Mouse (Mus musculus) MEL-GATA-1-ER (cell line): ENCODE data around the gene Hoxa2.

ENCODE experiments used
- DNase-seq: peaks from one replicate; pipeline ENCODE4 v3.0.0-alpha.2; 2012; ENCODE audit warnings: low read depth; ENCODE audit errors: extremely low read depth

The Hoxa2 gene

GRCm38 (mm10) chr6:52180213-52180710, 15.6 kb upstream of the Hoxa2 start:
- DNase-seq = no peak

DNA sequence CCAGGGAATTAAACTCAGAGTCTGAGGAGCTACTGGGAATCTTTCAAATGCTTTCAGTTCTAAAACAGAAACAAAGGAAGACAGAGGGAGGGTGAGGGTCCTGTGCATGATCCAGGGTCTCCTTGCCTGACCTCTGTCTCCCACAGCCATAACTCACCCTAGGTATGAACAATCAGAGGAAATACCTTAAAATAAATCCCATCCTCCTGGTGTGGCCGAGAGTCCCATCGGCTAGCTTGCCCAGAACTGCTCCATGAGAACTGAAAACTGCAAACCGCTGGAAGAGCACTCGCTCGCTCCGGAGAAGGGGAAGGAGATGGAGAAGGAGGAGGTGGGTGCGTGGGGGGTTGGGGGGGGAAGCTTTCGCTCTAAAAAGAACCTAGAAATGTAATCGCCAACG, 15.1 kb upstream of the Hoxa2 start:
- DNase-seq = no peak

DNA sequence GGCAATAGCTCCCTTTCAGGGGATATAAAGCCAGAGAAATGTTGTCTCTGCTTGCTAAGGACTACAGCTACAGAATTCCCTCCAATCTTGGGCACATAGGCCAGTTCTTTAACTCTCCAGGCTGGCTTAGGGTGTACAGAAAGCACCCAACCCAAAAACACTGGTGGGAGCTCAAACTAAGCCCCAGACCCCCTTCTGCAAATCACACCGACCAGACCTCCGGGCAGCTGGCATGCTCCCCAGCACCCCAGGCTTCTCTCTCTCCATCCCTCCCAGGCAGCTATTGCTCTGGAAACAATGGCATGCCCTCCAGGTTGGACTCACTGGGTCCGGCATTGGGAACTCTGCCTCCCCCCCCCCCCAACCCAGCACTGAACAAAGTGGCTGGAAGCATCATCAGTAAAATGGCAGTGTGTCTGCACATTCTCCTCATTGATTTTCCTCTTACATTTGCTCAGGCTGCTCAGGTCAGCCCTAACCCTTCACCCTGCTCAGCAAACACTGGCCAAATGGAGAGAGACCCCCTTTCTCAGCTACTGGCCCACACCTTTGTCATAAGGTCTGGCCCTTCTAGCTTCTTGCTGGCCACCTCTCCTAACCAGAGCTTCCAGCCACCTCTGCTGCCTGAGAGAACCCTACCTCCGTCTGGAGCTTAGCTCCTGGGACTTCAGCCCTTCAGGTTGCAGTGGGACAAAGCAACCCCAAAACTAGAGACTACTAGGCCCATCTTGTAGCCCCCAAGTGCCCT, 14.5 kb upstream of the Hoxa2 start:
- DNase-seq = no peak

DNA sequence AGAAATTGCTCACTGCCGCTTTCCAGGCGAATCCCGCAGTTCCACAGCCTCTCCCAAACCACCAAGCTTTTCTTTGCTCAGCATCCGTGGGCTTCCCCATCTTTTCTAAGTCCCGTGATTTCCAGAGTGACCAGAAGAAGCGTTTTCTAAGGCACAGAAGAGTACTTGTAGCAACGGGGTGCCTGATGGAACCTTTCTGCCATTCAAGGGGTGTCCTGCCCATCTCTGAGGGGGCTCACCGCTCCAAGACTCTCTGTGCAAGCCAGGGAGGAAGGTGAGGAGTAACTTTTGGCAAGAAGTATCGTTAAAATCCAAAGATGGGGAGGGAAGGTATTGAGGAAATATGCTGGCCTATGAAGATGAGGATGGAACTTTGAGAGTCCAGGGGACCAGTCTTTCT, 13.2 kb upstream of the Hoxa2 start:
- DNase-seq = no peak

GRCm38 (mm10) chr6:52177061-52177735, 12.6 kb upstream of the Hoxa2 start, which contains the start of gene 5730596B20Rik:
5730596B20Rik (plus strand) TSS chr6:52177498.
- no peak for DNase-seq

GRCm38 (mm10) chr6:52176391-52176790, 11.8 kb upstream of the Hoxa2 start:
- no peak for DNase-seq

GRCm38 (mm10) chr6:52175864-52176263, 11.2 kb upstream of the Hoxa2 start:
- DNase-seq = no peak

DNA sequence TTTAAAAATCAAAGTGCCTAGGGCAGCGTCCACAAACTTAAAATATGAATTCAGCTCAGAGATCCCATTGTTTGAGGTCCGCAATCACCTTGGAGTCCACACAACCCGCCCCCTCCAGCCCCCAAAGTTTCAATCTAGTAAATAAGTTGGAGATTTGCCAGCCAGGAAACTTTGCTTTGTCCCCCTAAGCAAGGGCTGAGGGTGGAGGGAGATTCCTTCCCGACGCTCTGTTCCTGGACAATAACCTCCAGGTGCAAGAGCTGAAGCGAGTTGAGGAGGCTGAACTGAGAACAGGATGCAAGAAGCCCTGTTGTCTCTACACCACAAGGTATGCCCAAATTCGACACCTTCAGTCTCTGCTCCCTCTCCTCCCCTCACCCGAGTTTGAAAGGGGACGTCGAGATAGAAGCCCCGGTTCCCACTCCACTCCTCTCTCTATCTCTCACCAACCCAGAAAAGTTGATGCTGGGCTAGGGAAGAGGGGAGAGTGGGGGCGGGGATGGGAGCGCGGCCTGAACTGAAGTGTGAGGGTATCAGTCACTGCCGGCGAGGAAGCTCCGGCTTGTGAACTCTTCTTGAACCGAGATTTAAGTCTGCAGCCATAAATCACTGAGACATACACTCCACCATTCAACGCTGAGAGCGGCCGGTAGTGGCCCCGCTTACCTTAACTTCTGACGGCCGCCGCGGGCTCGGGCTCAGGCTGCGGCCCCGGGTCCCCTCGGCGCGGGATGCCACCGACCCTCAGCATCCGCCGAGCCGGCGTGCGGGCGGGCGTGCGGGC, 10.5 kb upstream of the Hoxa2 start:
- DNase-seq = no peak

GRCm38 (mm10) chr6:52173648-52174047, 9.0 kb upstream of the Hoxa2 start:
- DNase-seq = no peak

DNA sequence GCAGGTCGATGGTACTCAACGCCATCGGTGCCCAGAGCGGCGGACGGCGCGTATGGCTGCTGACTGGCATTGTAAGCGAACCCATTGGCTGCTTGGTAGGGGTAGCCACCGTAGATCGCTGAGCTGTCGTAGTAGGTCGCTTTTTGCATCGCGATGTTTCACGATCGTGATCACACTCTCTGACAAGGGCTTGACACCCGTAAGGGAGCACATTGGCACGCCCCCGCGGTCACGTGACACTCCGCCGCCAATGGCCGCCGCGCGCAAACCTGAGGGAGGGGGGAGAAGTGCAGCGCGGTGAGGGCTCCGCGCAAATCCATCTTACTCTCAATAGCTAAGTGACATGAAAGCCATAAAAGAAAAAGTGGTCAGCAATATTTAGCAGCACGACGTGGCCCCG, 7.9 kb upstream of the Hoxa2 start:
- DNase-seq = no peak

- DNase-seq = no peak
Observed at GRCm38 (mm10) chr6:52171938-52172337, 7.3 kb upstream of the Hoxa2 start.

- no peak for DNase-seq
Observed at GRCm38 (mm10) chr6:52171331-52171730, 6.7 kb upstream of the Hoxa2 start.

GRCm38 (mm10) chr6:52170898-52171223, 6.2 kb upstream of the Hoxa2 start:
- DNase-seq = no peak

DNA sequence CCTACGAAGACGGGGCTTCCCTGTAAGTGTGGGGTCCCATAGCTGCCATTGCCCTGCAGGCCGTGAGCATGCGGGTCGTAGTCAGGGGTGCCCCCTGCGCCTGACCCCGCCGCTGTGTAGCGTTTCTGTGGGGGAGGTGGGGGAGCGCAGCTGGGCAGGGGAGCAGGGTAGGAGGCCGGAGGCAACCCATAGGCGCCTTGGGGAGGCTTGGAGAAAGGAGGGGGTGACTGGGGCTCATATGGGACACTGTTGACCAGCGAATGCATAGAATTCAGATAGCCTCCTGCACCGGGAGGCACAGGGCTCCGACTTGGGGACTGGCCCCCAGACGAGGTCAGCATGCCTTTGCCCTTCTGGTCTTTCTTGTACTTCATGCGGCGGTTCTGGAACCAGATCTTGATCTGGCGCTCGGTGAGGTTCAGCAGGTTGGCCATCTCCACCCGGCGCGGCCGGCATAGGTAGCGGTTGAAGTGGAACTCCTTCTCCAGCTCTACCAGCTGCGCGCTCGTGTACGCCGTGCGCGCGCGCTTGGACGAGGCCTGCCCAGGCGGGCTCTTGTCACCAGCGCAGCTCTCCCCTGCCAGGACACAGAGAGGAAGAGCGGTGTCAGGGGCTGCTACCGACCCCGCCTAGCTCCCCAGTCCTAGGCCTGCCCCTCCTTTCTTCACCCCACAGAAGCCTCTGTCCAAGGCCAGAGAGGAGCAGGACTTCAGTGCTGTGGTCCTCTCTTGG, 5.7 kb upstream of the Hoxa2 start:
- no peak for DNase-seq

GRCm38 (mm10) chr6:52169499-52170165, 5.0 kb upstream of the Hoxa2 start:
- DNase-seq = no peak

DNA sequence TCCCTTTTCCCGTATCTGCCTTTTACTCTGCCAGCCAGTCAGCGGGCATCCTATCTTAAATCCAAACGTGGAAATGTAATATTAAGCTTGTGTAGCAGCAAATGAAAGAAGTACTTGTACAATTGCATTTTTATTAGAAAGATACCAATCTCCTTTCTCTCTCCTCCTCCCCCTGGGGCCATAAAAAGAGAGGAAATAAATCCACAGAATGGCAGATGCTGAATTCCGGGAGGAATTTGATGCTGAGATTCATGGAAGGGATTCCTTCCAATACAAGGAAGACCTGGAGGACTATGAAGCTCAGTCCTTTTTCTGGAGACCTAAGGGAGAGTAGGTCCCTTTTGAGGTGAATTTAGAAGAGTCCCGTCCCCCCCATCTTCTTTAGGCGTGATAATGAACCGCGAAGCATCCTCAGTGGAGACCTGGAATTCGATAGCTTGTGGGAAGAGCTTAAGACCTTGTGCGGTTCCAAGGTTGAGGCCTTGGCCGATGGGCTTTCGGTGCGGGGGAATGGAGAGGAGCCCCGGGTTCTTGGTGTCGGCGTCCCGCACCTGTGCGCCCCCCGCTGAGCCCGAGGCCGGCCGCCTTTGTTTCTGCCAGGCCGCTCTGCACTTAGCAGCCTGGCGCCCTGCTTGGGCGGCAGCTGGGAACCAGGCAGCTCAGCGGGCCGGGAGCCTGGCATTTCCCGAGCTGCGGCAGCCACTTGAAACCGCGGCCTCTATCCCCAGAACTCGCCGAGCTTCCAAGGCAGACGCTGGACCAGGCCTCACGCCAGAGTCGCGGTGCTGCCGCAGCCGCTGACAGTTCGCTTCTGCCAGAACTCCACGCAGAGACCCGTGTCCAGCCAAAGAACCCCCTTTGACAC, 3.8 kb upstream of the Hoxa2 start:
- no peak for DNase-seq

GRCm38 (mm10) chr6:52167736-52168161, 3.1 kb upstream of the Hoxa2 start:
- no peak for DNase-seq

GRCm38 (mm10) chr6:52167176-52167575, 2.5 kb upstream of the Hoxa2 start:
- DNase-seq = no peak

DNA sequence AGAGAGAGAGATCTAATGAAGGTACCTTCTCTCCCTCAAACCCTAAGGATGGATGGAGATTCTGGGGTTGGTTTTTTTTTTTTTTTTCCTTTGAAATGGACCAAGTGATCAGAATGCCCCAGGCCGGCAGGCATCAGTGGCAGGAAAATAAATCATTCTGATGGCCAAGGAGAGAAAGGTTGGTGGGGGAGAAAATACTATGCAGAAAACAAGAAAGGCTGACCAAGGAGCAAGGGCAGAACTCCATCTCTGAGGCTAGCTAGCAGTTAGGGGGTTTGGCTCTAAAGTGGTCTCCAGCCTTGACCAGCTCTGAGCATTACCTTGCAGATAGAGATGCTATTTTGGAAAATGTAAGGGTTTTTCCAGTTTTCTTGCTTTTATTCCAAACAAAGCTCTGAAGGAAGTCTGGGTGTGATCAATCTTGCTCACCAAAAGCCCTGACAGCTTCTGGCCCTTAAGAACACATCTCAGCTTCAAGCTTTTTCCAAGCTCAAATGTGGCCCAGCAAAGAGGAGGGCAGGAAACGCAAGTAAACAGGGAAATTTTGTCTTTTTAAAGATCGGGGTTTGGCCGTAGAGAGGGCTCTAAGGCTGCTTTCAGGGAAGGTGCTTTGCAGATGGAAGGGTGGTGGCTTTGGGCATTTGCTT, 1.9 kb upstream of the Hoxa2 start:
- no peak for DNase-seq
